Mouse (Mus musculus): Measurements from ENCODE around the gene Rprml. TPM values are rescaled to one million over a fixed set of nuclear protein-coding genes. Genes with fewer than 3 reads are reported as not detected.

Rprml gene
- polyA plus RNA-seq, 1 experiment, result 0.09 TPM

- Histone ChIP-seq H3K27ac (ENCODE audit: control insufficient read depth, insufficient read depth, low read length) (no peak overlapping the region), H3K4me3 (ENCODE audit: control insufficient read depth, insufficient read depth, low read length) (no peak overlapping the region), H3K36me3 (ENCODE audit: control insufficient read depth, insufficient read depth, low read length) (no peaks in the 10 kb centered on the region), H3K27me3 (ENCODE audit: control insufficient read depth, insufficient read depth, low read length) (no peaks in the 10 kb centered on the region), H3K4me1 (replicated peaks; ENCODE audit: control insufficient read depth, insufficient read depth, low read length) (no peaks in the 10 kb centered on the region)
- peak; percentile 28 for DNase-seq
- TF ChIP-seq CTCF (IDR thresholded peaks at IDR 0.05; ENCODE audit: borderline replicate concordance, control insufficient read depth, extremely low read depth, insufficient read depth, low read length, poor library complexity), result no peak
- TF ChIP-seq POLR2A (IDR thresholded peaks at IDR 0.05; ENCODE audit: control insufficient read depth, extremely low read depth, insufficient read depth, low read length, poor library complexity), result no peak
- 15% methylated on average over 3 of the region's 3 CpGs for WGBS
Measured at GRCm38 (mm10) chr11:103656520-103656919, 7.2 kb downstream of the Rprml start.

DNA sequence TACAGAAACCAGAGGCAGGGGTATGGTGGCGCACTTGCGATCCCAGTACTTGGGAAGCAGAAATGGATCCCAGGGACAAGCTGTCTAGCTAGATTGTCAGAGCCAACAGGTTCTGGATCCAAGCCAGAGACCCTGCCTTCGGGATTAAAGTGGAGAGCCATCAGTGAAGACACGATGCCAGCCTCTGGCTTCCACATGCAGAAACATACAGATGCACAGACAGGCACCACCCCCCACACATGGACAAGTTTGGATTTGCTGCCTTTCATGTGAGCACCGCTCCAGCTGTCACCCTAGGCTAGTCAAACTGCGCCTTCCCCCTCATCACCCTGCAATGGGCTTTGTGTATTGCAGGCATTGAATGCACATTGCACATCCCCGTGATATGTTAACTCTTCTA, 8.8 kb downstream of the Rprml start:
- Histone ChIP-seq H3K4me3 (ENCODE audit: control insufficient read depth, insufficient read depth, low read length) (no peak overlapping the region), H3K36me3 (ENCODE audit: control insufficient read depth, insufficient read depth, low read length) (no peaks in the 10 kb centered on the region), H3K27ac (ENCODE audit: control insufficient read depth, insufficient read depth, low read length) (no peak overlapping the region), H3K4me1 (replicated peaks; ENCODE audit: control insufficient read depth, insufficient read depth, low read length) (no peaks in the 10 kb centered on the region), H3K27me3 (ENCODE audit: control insufficient read depth, insufficient read depth, low read length) (no peaks in the 10 kb centered on the region)
- WGBS, result 89% methylated on average over 7 of the region's 7 CpGs
- no peak for TF ChIP-seq CTCF (IDR thresholded peaks at IDR 0.05; ENCODE audit: borderline replicate concordance, control insufficient read depth, extremely low read depth, insufficient read depth, low read length, poor library complexity)
- no peak for TF ChIP-seq POLR2A (IDR thresholded peaks at IDR 0.05; ENCODE audit: control insufficient read depth, extremely low read depth, insufficient read depth, low read length, poor library complexity)
- DNase-seq, result no peak

- Histone ChIP-seq H3K4me1 (replicated peaks; ENCODE audit: control insufficient read depth, insufficient read depth, low read length) (no peaks in the 10 kb centered on the region; the same call in 1 of the 2 replicates), H3K27ac (ENCODE audit: control insufficient read depth, insufficient read depth, low read length) (no peak overlapping the region), H3K36me3 (ENCODE audit: control insufficient read depth, insufficient read depth, low read length) (no peaks in the 10 kb centered on the region), H3K4me3 (ENCODE audit: control insufficient read depth, insufficient read depth, low read length) (no peak overlapping the region), H3K27me3 (ENCODE audit: control insufficient read depth, insufficient read depth, low read length) (no peaks in the 10 kb centered on the region)
- DNase-seq, result no peak
- 48% methylated on average over 4 of the region's 4 CpGs for WGBS
- TF ChIP-seq CTCF (IDR thresholded peaks at IDR 0.05; ENCODE audit: borderline replicate concordance, control insufficient read depth, extremely low read depth, insufficient read depth, low read length, poor library complexity) (no peak), POLR2A (IDR thresholded peaks at IDR 0.05; ENCODE audit: control insufficient read depth, extremely low read depth, insufficient read depth, low read length, poor library complexity) (no peak)
Measured at GRCm38 (mm10) chr11:103661863-103662262, 12.5 kb downstream of the Rprml start.

GRCm38 (mm10) chr11:103662546-103662945, 13.2 kb downstream of the Rprml start:
- TF ChIP-seq POLR2A (IDR thresholded peaks at IDR 0.05; ENCODE audit: control insufficient read depth, extremely low read depth, insufficient read depth, low read length, poor library complexity), result no peak
- TF ChIP-seq CTCF (IDR thresholded peaks at IDR 0.05; ENCODE audit: borderline replicate concordance, control insufficient read depth, extremely low read depth, insufficient read depth, low read length, poor library complexity), result no peak
- WGBS, result 84% methylated on average over 5 of the region's 5 CpGs

DNA sequence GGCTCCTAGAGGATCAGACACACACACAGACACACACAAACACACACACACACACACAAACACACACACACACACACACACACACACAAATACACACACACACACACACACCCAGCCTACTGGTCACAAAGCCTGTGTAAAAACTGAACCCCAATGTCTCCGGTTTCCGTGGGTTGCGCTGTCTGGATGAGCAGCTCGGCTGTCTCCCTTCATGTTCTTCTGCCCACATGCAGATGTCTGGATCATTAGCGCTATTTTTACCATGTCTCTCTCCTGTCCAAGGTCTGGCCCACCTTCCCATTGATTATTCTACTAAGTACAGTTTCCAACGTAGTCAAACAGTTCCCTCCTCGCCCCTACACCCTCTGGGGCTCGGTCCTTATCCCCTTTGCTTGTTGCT, 13.7 kb downstream of the Rprml start:
- Histone ChIP-seq H3K27me3 (ENCODE audit: control insufficient read depth, insufficient read depth, low read length) (no peaks in the 10 kb centered on the region), H3K27ac (ENCODE audit: control insufficient read depth, insufficient read depth, low read length) (no peak overlapping the region), H3K36me3 (ENCODE audit: control insufficient read depth, insufficient read depth, low read length) (no peaks in the 10 kb centered on the region), H3K4me1 (replicated peaks; ENCODE audit: control insufficient read depth, insufficient read depth, low read length) (no peaks in the 10 kb centered on the region; the same call in 1 of the 2 replicates), H3K4me3 (ENCODE audit: control insufficient read depth, insufficient read depth, low read length) (no peak overlapping the region)
- WGBS, result 86% methylated on average over 8 of the region's 8 CpGs
- no peak for DNase-seq
- TF ChIP-seq CTCF (IDR thresholded peaks at IDR 0.05; ENCODE audit: borderline replicate concordance, control insufficient read depth, extremely low read depth, insufficient read depth, low read length, poor library complexity), result no peak
- no peak for TF ChIP-seq POLR2A (IDR thresholded peaks at IDR 0.05; ENCODE audit: control insufficient read depth, extremely low read depth, insufficient read depth, low read length, poor library complexity)

More at GRCm38 (mm10) chr11:103662546-103662945, 13.2 kb downstream of the Rprml start:
- H3K4me3 ChIP-seq (ENCODE audit: control insufficient read depth, insufficient read depth, low read length), result no peak overlapping the region
- H3K4me1 ChIP-seq (replicated peaks; ENCODE audit: control insufficient read depth, insufficient read depth, low read length), result no peaks in the 10 kb centered on the region; the same call in 1 of the 2 replicates
- no peaks in the 10 kb centered on the region for H3K27me3 ChIP-seq (ENCODE audit: control insufficient read depth, insufficient read depth, low read length)
- DNase-seq, result no peak
- H3K27ac ChIP-seq (ENCODE audit: control insufficient read depth, insufficient read depth, low read length), result no peak overlapping the region
- H3K36me3 ChIP-seq (ENCODE audit: control insufficient read depth, insufficient read depth, low read length), result no peaks in the 10 kb centered on the region

GRCm38 (mm10) chr11:103665695-103666094, 16.3 kb downstream of the Rprml start:
- Histone ChIP-seq H3K4me1 (replicated peaks; ENCODE audit: control insufficient read depth, insufficient read depth, low read length) (no peaks in the 10 kb centered on the region; the same call in 1 of the 2 replicates), H3K27me3 (ENCODE audit: control insufficient read depth, insufficient read depth, low read length) (no peaks in the 10 kb centered on the region), H3K27ac (ENCODE audit: control insufficient read depth, insufficient read depth, low read length) (no peak overlapping the region), H3K4me3 (ENCODE audit: control insufficient read depth, insufficient read depth, low read length) (no peak overlapping the region), H3K36me3 (ENCODE audit: control insufficient read depth, insufficient read depth, low read length) (no peaks in the 10 kb centered on the region)
- TF ChIP-seq CTCF (IDR thresholded peaks at IDR 0.05; ENCODE audit: borderline replicate concordance, control insufficient read depth, extremely low read depth, insufficient read depth, low read length, poor library complexity), result no peak
- no peak for TF ChIP-seq POLR2A (IDR thresholded peaks at IDR 0.05; ENCODE audit: control insufficient read depth, extremely low read depth, insufficient read depth, low read length, poor library complexity)
- WGBS, result 71% methylated on average over 1 of the region's 1 CpGs
- no peak for DNase-seq
